In genomic region chr5:151047488-151047887, GRCm38 (mm10) we compare ENCODE assay signal across 14 mouse cellular contexts.
A peak's percentile ranks its signal among the peaks of the same experiment; 100 is the strongest.
DNase-seq lines count a peak whose midpoint lies in the region; ATAC-seq lines count a peak whose summit lies in the region.
"Had no signal": no experiment of that assay in that cellular context is flagged by ENCODE, and none has a peak within 500 bp of the region (broad histone marks: within the 10 kb centered on the region; RNA-seq: fewer than 3 reads in every experiment).

No protein-coding gene starts in this region.

- H3K4me1 ChIP-seq in heart, embryonic 13.5 days = peaks cover 23% of the 10 kb centered on the region
- no peaks in the 10 kb centered on the region for H3K4me1 ChIP-seq in stomach, embryonic 14.5 days (ENCODE audit: control insufficient read depth, insufficient read depth, low read length)
- no peaks in the 10 kb centered on the region for H3K4me1 ChIP-seq in forebrain, embryonic 13.5 days
- H3K4me1 ChIP-seq: stomach, embryonic 15.5 days had no signal

- H3K36me3 ChIP-seq in heart, embryonic 13.5 days = peaks cover 47% of the 10 kb centered on the region
- H3K36me3 ChIP-seq in stomach, embryonic 14.5 days (ENCODE audit: control insufficient read depth, insufficient read depth, low read length) = peaks cover 61% of the 10 kb centered on the region
- H3K36me3 ChIP-seq in forebrain, embryonic 13.5 days (ENCODE audit: poor library complexity, severe bottlenecking) = no peaks in the 10 kb centered on the region

- H3K9me3 ChIP-seq in heart, embryonic 13.5 days = peaks cover 5% of the 10 kb centered on the region; the same call in 1 of the 2 replicates
- H3K9me3 ChIP-seq in stomach, embryonic 14.5 days (ENCODE audit: control insufficient read depth, low read depth, low read length) = peaks cover 4% of the 10 kb centered on the region; the same call in 1 of the 2 replicates
- H3K9me3 ChIP-seq in forebrain, embryonic 13.5 days (replicated peaks) = no peaks in the 10 kb centered on the region
- H3K9me3 ChIP-seq: stomach, embryonic 15.5 days had no signal

- H3K27ac ChIP-seq in heart, embryonic 13.5 days (replicated peaks) = 0 out of 2 replicates have a peak overlapping the region, but pooled peaks have one; percentile 36
- peak overlapping the region; percentile 44; the same call in 1 of the 2 replicates for H3K27ac ChIP-seq in stomach, embryonic 14.5 days (ENCODE audit: low read length)
- H3K27ac ChIP-seq in forebrain, embryonic 13.5 days = no peak overlapping the region
- H3K27ac ChIP-seq: kidney, postnatal 0 days; macrophage; stomach, embryonic 15.5 days had no signal

- 69% methylated on average over 12 of the region's 12 CpGs for WGBS in heart, embryonic 13.5 days
- 66% methylated on average over 12 of the region's 12 CpGs for WGBS in stomach, embryonic 14.5 days
- WGBS in forebrain, embryonic 13.5 days = 88% methylated on average over 12 of the region's 12 CpGs

- no peak overlapping the region for H3K9ac ChIP-seq in heart, embryonic 13.5 days
- no peak overlapping the region for H3K9ac ChIP-seq in stomach, embryonic 14.5 days (replicated peaks; ENCODE audit: low read depth, low read length)
- H3K9ac ChIP-seq in forebrain, embryonic 13.5 days = no peak overlapping the region
- H3K9ac ChIP-seq: stomach, embryonic 15.5 days had no signal

- DNase-seq in kidney, postnatal 10 days = peak; percentile 48
- DNase-seq in kidney, adult 18-20 months = no peak
- DNase-seq in kidney, postnatal 36 days = peak; percentile 36 to 46
- no peak for DNase-seq in frontal cortex, postnatal 36 days (ENCODE audit: low spot score in 2 of 2)
- DNase-seq: cerebellum, adult 9-11 months; right cerebral cortex, adult 18-20 months had no signal

- H3K27me3 ChIP-seq in heart, embryonic 13.5 days (replicated peaks) = no peaks in the 10 kb centered on the region
- H3K27me3 ChIP-seq in stomach, embryonic 14.5 days (ENCODE audit: control insufficient read depth, insufficient read depth, low read length) = no peaks in the 10 kb centered on the region
- H3K27me3 ChIP-seq in forebrain, embryonic 13.5 days = no peaks in the 10 kb centered on the region
- H3K27me3 ChIP-seq: CH12.LX; stomach, embryonic 15.5 days had no signal

- no peak overlapping the region for H3K4me2 ChIP-seq in heart, embryonic 13.5 days
- no peak overlapping the region for H3K4me2 ChIP-seq in stomach, embryonic 14.5 days (replicated peaks; ENCODE audit: low read depth, low read length)
- no peak overlapping the region for H3K4me2 ChIP-seq in forebrain, embryonic 13.5 days
- H3K4me2 ChIP-seq: stomach, embryonic 15.5 days had no signal

- no peak overlapping the region for H3K4me3 ChIP-seq in heart, embryonic 13.5 days
- no peak overlapping the region for H3K4me3 ChIP-seq in stomach, embryonic 14.5 days (ENCODE audit: low read depth, low read length)
- no peak overlapping the region for H3K4me3 ChIP-seq in forebrain, embryonic 13.5 days
- H3K4me3 ChIP-seq: myocyte; stomach, embryonic 15.5 days had no signal

- no peak for ATAC-seq in heart, embryonic 13.5 days (ENCODE audit: extremely low read depth, insufficient number of reproducible peaks, low FRiP score, low TSS enrichment)
- no peak for ATAC-seq in stomach, embryonic 14.5 days (ENCODE audit: insufficient number of reproducible peaks, insufficient read depth, low FRiP score, low read depth)
- no peak for ATAC-seq in forebrain, embryonic 13.5 days

Comparison
In these comparisons a context has a peak if more than half of its experiments do, and no peak if none do; other contexts are left out.
1. DNase-seq: peak in kidney, postnatal 10 days (single experiment) and kidney, postnatal 36 days (2 of 2); none in kidney, adult 18-20 months (single experiment) and frontal cortex, postnatal 36 days (0 of 2).